Mouse (Mus musculus): ENCODE data around the gene Sbf1. TPM values are rescaled to one million over a fixed set of nuclear protein-coding genes. Genes with fewer than 3 reads are reported as not detected.
A peak's percentile ranks its signal among the peaks of the same experiment; 100 is the strongest.

Sbf1 gene
- total and polyA plus RNA-seq, 3 experiments: 22.6 to 79.1 (median 69.3) TPM

- no peak for DNase-seq (ENCODE audit: extremely low read depth)
- Histone ChIP-seq H3K9me3 (replicated peaks; ENCODE audit: low read length) (no peaks in the 10 kb centered on the region), H3K27me3 (replicated peaks) (no peaks in the 10 kb centered on the region), H3K36me3 (replicated peaks in 1 of 2; ENCODE audit: control insufficient read depth in 1 of 2, insufficient read depth in 1 of 2, low read length in 1 of 2) (peaks cover 32 to 56% of the 10 kb centered on the region in 2 experiments), H3K4me3 (replicated peaks in 1 of 3; ENCODE audit: low read depth in 2 of 3, low read length in 2 of 3, poor library complexity in 1 of 3) (no peak overlapping the region), H3K4me2 (ENCODE audit: insufficient read depth, low read depth, poor library complexity, severe bottlenecking) (no peak overlapping the region), H3K27ac (ENCODE audit: insufficient read depth, low read depth) (no peak overlapping the region), H3K79me2 (replicated peaks; ENCODE audit: control insufficient read depth, extremely low read depth, insufficient read depth, poor library complexity, severe bottlenecking) (peaks cover 14% of the 10 kb centered on the region), H3K9ac (ENCODE audit: insufficient read depth, low read depth) (no peak overlapping the region), H3K4me1 (ENCODE audit: control insufficient read depth in 1 of 2, insufficient read depth in 2 of 2) (peaks cover 10 to 12% of the 10 kb centered on the region in 2 experiments)
- TF ChIP-seq BHLHE40 (IDR thresholded peaks at IDR 0.05; ENCODE audit: low read depth, low read length) (no peak), TBP (conservative IDR thresholded peaks at IDR 0.05; ENCODE audit: low read depth, low read length) (no peak)
- in situ Hi-C loops (cut with MboI; ENCODE audit: low pct_ligation_motif_present, low pct_unique_long_range_greater_than_20kb, low sequenced_read_pairs) (loop anchor here (25.0 kb wide), 1 partner anchor 239 kb away; the partner anchor contains the start of gene Tubgcp6), dilution Hi-C loops (cut with MboI; ENCODE audit: extremely low pct_ligation_motif_present, extremely low pct_unique_long_range_greater_than_20kb, low sequenced_read_pairs) (no loop called here)
These were observed 36.2 kb upstream of the Sbf1 start for GRCm38 (mm10) chr15:89351302-89351701.

- peaks cover 10 to 12% of the 10 kb centered on the region in 2 experiments for H3K4me1 ChIP-seq (ENCODE audit: control insufficient read depth in 1 of 2, insufficient read depth in 2 of 2)
- no peak for DNase-seq (ENCODE audit: extremely low read depth)
- no peak overlapping the region for H3K27ac ChIP-seq (ENCODE audit: insufficient read depth, low read depth)
- H3K4me3 ChIP-seq (replicated peaks in 1 of 3; ENCODE audit: low read depth in 2 of 3, low read length in 2 of 3, poor library complexity in 1 of 3): no peak overlapping the region
- dilution Hi-C loops (cut with MboI; ENCODE audit: extremely low pct_ligation_motif_present, extremely low pct_unique_long_range_greater_than_20kb, low sequenced_read_pairs): no loop called here
- no peaks in the 10 kb centered on the region for H3K9me3 ChIP-seq (replicated peaks; ENCODE audit: low read length)
- H3K79me2 ChIP-seq (replicated peaks; ENCODE audit: control insufficient read depth, extremely low read depth, insufficient read depth, poor library complexity, severe bottlenecking): peaks cover 8% of the 10 kb centered on the region
- in situ Hi-C loops (cut with MboI; ENCODE audit: low pct_ligation_motif_present, low pct_unique_long_range_greater_than_20kb, low sequenced_read_pairs): loop anchor here (25.0 kb wide), 1 partner anchor 238 kb away; the partner anchor contains the start of gene Tubgcp6
- no peaks in the 10 kb centered on the region for H3K27me3 ChIP-seq (replicated peaks)
- H3K36me3 ChIP-seq (replicated peaks in 1 of 2; ENCODE audit: control insufficient read depth in 1 of 2, insufficient read depth in 1 of 2, low read length in 1 of 2): peaks cover 32 to 56% of the 10 kb centered on the region in 2 experiments
- H3K4me2 ChIP-seq (ENCODE audit: insufficient read depth, low read depth, poor library complexity, severe bottlenecking): no peak overlapping the region
- H3K9ac ChIP-seq (ENCODE audit: insufficient read depth, low read depth): no peak overlapping the region
- TF ChIP-seq CHD1 (IDR thresholded peaks at IDR 0.05; ENCODE audit: low read depth, low read length) (no peak), IRF4 (IDR thresholded peaks at IDR 0.05; ENCODE audit: low read depth, low read length) (no peak), SMC3 (IDR thresholded peaks at IDR 0.05; ENCODE audit: low read depth, low read length) (no peak), ZC3H11A (IDR thresholded peaks at IDR 0.05; ENCODE audit: low read depth, low read length) (no peak), USF1 (IDR thresholded peaks at IDR 0.05; ENCODE audit: low read depth, low read length) (no peak), BHLHE40 (IDR thresholded peaks at IDR 0.05; ENCODE audit: low read depth, low read length) (no peak)
These were observed 35.3 kb upstream of the Sbf1 start for GRCm38 (mm10) chr15:89350447-89350846.

- Histone ChIP-seq H3K4me1 (ENCODE audit: control insufficient read depth in 1 of 2, insufficient read depth in 2 of 2) (peaks cover 4 to 11% of the 10 kb centered on the region in 2 experiments), H3K9me3 (replicated peaks; ENCODE audit: low read length) (no peaks in the 10 kb centered on the region), H3K27me3 (replicated peaks) (no peaks in the 10 kb centered on the region), H3K36me3 (replicated peaks in 1 of 2; ENCODE audit: control insufficient read depth in 1 of 2, insufficient read depth in 1 of 2, low read length in 1 of 2) (peaks cover 0 to 8% of the 10 kb centered on the region in 2 experiments), H3K27ac (ENCODE audit: insufficient read depth, low read depth) (no peak overlapping the region), H3K4me3 (replicated peaks in 1 of 3; ENCODE audit: low read depth in 2 of 3, low read length in 2 of 3, poor library complexity in 1 of 3) (no peak overlapping the region), H3K9ac (ENCODE audit: insufficient read depth, low read depth) (no peak overlapping the region), H3K4me2 (ENCODE audit: insufficient read depth, low read depth, poor library complexity, severe bottlenecking) (no peak overlapping the region), H3K79me2 (replicated peaks; ENCODE audit: control insufficient read depth, extremely low read depth, insufficient read depth, poor library complexity, severe bottlenecking) (no peaks in the 10 kb centered on the region)
- dilution Hi-C loops (cut with MboI; ENCODE audit: extremely low pct_ligation_motif_present, extremely low pct_unique_long_range_greater_than_20kb, low sequenced_read_pairs) (no loop called here), in situ Hi-C loops (cut with MboI; ENCODE audit: low pct_ligation_motif_present, low pct_unique_long_range_greater_than_20kb, low sequenced_read_pairs) (no loop called here)
- no peak for TF ChIP-seq PAX5 (IDR thresholded peaks at IDR 0.05; ENCODE audit: low read length)
- peak; percentile 12 for TF ChIP-seq RAD21 (IDR thresholded peaks at IDR 0.05; ENCODE audit: low read depth, low read length)
- TF ChIP-seq TCF12 (IDR thresholded peaks at IDR 0.05; ENCODE audit: low read depth, low read length): no peak
- TF ChIP-seq MAX (IDR thresholded peaks at IDR 0.05; ENCODE audit: low read length): no peak
- no peak for TF ChIP-seq ELF1 (IDR thresholded peaks at IDR 0.05; ENCODE audit: low read depth, low read length)
- no peak for TF ChIP-seq JUN (IDR thresholded peaks at IDR 0.05; ENCODE audit: insufficient read depth, low read depth, low read length)
- no peak for TF ChIP-seq NELFE (IDR thresholded peaks at IDR 0.05; ENCODE audit: low read depth, low read length)
- TF ChIP-seq CTCF (conservative IDR thresholded peaks at IDR 0.05 in 1 of 2, IDR thresholded peaks at IDR 0.05 in 1 of 2; ENCODE audit: low read depth in 2 of 2, low read length in 2 of 2): peak in 1 of 2 experiments; percentile 37; a peak in 2 of 4 replicates
- DNase-seq (ENCODE audit: extremely low read depth): no peak
These were observed 28.2 kb upstream of the Sbf1 start for GRCm38 (mm10) chr15:89343325-89343724.

All from CH12.LX (cell line).